Mouse (Mus musculus): ENCODE results near the gene Irf2bp1. TPM values are rescaled to one million over a fixed set of nuclear protein-coding genes. Genes with fewer than 3 reads are reported as not detected.

The Irf2bp1 gene
- polyA plus RNA-seq, 1 experiment from 2014 or later = 17.0 TPM

DNA sequence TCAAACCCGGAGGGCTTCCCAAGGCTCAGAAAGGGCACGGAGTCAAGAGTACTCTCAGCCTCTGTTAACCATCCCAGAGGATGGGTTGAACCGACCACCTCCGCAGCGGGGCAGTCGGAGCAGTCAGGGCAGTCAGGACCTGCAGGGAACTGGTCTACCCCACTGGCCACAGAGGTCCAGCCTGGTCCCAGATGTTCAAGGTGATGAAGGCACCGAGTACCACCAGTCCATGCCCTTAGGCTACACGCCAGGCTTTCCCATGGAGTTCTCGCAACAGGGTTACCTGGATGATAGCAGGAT is 50.9 kb downstream of the Irf2bp1 start:
- H3K4me3 ChIP-seq (ENCODE audit: low read length) = no peak overlapping the region
- peaks cover 9% of the 10 kb centered on the region; the same call in 1 of the 2 replicates for H3K4me1 ChIP-seq (ENCODE audit: control insufficient read depth, insufficient read depth, low read length)
- ATAC-seq = peak; percentile 23; the same call in 1 of the 2 replicates
- H3K27ac ChIP-seq (ENCODE audit: low read length) = no peak overlapping the region
- H3K9ac ChIP-seq (ENCODE audit: low read depth, low read length) = 0 out of 2 replicates have a peak overlapping the region, but pooled peaks have one; percentile 22
- no peaks in the 10 kb centered on the region for H3K27me3 ChIP-seq (replicated peaks; ENCODE audit: control insufficient read depth, insufficient read depth, low read length)
- peaks cover 9% of the 10 kb centered on the region for H3K36me3 ChIP-seq (ENCODE audit: control insufficient read depth, insufficient read depth, low read length)
- H3K9me3 ChIP-seq (ENCODE audit: control insufficient read depth, low read length) = no peaks in the 10 kb centered on the region
- peak overlapping the region; percentile 24; the same call in 1 of the 2 replicates for H3K4me2 ChIP-seq (ENCODE audit: low read depth, low read length)
- 73% methylated on average over 9 of the region's 9 CpGs for WGBS

DNA sequence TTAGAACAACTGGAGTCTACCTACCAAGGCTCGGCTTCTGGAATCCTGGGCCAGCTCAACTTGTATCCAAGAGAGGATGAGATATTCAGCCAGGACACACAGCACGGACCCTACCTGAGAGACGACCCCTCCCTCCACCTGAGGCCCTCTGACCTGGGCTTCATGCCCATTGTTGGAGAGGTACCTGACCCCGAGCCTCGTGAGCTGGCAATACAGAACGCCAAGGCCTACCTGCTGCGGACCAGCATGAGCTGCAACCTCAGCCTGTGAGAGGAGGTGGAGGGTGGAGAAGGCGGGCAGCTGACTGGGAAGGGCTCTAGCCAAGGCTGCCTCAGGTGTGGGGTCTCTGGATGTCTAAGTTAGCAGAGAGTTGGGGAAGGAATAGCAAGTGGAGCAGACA is 51.3 kb downstream of the Irf2bp1 start:
- no peak for ATAC-seq
- no peaks in the 10 kb centered on the region for H3K9me3 ChIP-seq (ENCODE audit: control insufficient read depth, low read length)
- H3K36me3 ChIP-seq (ENCODE audit: control insufficient read depth, insufficient read depth, low read length) = peaks cover 5% of the 10 kb centered on the region; the same call in 1 of the 2 replicates
- peaks cover 9% of the 10 kb centered on the region; the same call in 1 of the 2 replicates for H3K4me1 ChIP-seq (ENCODE audit: control insufficient read depth, insufficient read depth, low read length)
- no peaks in the 10 kb centered on the region for H3K27me3 ChIP-seq (replicated peaks; ENCODE audit: control insufficient read depth, insufficient read depth, low read length)
- no peak overlapping the region for H3K4me2 ChIP-seq (ENCODE audit: low read depth, low read length)
- no peak overlapping the region for H3K4me3 ChIP-seq (ENCODE audit: low read length)
- H3K27ac ChIP-seq (ENCODE audit: low read length) = no peak overlapping the region
- WGBS = 89% methylated on average over 8 of the region's 8 CpGs
- H3K9ac ChIP-seq (ENCODE audit: low read depth, low read length) = no peak overlapping the region

Other genes starting within 250 kb of the Irf2bp1 start
- not detected in 2 replicates for gene Psg19, start 205.5 kb upstream of the Irf2bp1 start, polyA plus RNA-seq (2015; fragmentation: Nextera tagmentation; extraction: Ambion mirVana)
- 0.06 and 0.09 TPM in 2 replicates for gene Psg17, start 182.4 kb upstream of the Irf2bp1 start, polyA plus RNA-seq (2015; fragmentation: Nextera tagmentation; extraction: Ambion mirVana)
- gene Mill2, start 164.1 kb upstream of the Irf2bp1 start, polyA plus RNA-seq (2015; fragmentation: Nextera tagmentation; extraction: Ambion mirVana) = 1.1 and 1.3 TPM in 2 replicates
- gene Pglyrp1, start 132.7 kb upstream of the Irf2bp1 start, polyA plus RNA-seq (2015; fragmentation: Nextera tagmentation; extraction: Ambion mirVana) = 101 and 106 TPM in 2 replicates
- gene Ccdc61, start 93.6 kb upstream of the Irf2bp1 start, polyA plus RNA-seq (2015; fragmentation: Nextera tagmentation; extraction: Ambion mirVana) = 23.7 and 24.7 TPM in 2 replicates
- gene Nova2, start 78.2 kb upstream of the Irf2bp1 start, polyA plus RNA-seq (2015; fragmentation: Nextera tagmentation; extraction: Ambion mirVana) = 0.34 and 0.40 TPM in 2 replicates
- gene Nanos2, start 16.6 kb upstream of the Irf2bp1 start, polyA plus RNA-seq (2015; fragmentation: Nextera tagmentation; extraction: Ambion mirVana) = not detected in 2 replicates
- gene Mypop, start 12.8 kb upstream of the Irf2bp1 start, polyA plus RNA-seq (2015; fragmentation: Nextera tagmentation; extraction: Ambion mirVana) = 1.7 TPM in 2 replicates
- 28.5 and 30.8 TPM in 2 replicates for gene Foxa3, start 19.5 kb downstream of the Irf2bp1 start, polyA plus RNA-seq (2015; fragmentation: Nextera tagmentation; extraction: Ambion mirVana)
- gene Sympk, start 20.3 kb downstream of the Irf2bp1 start, polyA plus RNA-seq (2015; fragmentation: Nextera tagmentation; extraction: Ambion mirVana) = 23.5 and 24.1 TPM in 2 replicates
- gene Rsph6a, start 50.6 kb downstream of the Irf2bp1 start, polyA plus RNA-seq (2015; fragmentation: Nextera tagmentation; extraction: Ambion mirVana) = 0.05 TPM in 1 of 2 replicates, not detected in the other
- gene Dmwd, start 72.2 kb downstream of the Irf2bp1 start, polyA plus RNA-seq (2015; fragmentation: Nextera tagmentation; extraction: Ambion mirVana) = 6.4 and 6.7 TPM in 2 replicates
- gene Dmpk, start 79.8 kb downstream of the Irf2bp1 start, polyA plus RNA-seq (2015; fragmentation: Nextera tagmentation; extraction: Ambion mirVana) = 54.6 and 59.3 TPM in 2 replicates
- gene Six5, start 90.5 kb downstream of the Irf2bp1 start, polyA plus RNA-seq (2015; fragmentation: Nextera tagmentation; extraction: Ambion mirVana) = 7.3 and 7.5 TPM in 2 replicates
- gene Gm4969, start 114.3 kb downstream of the Irf2bp1 start, polyA plus RNA-seq (2015; fragmentation: Nextera tagmentation; extraction: Ambion mirVana) = 1.5 and 2.1 TPM in 2 replicates
- 10.8 and 11.0 TPM in 2 replicates for gene Fbxo46, start 115.8 kb downstream of the Irf2bp1 start, polyA plus RNA-seq (2015; fragmentation: Nextera tagmentation; extraction: Ambion mirVana)
- gene Qpctl, start 145.2 kb downstream of the Irf2bp1 start, polyA plus RNA-seq (2015; fragmentation: Nextera tagmentation; extraction: Ambion mirVana) = 10.5 and 11.1 TPM in 2 replicates
- 119 and 132 TPM in 2 replicates for gene Snrpd2, start 145.7 kb downstream of the Irf2bp1 start, polyA plus RNA-seq (2015; fragmentation: Nextera tagmentation; extraction: Ambion mirVana)
- gene Gipr, start 162.1 kb downstream of the Irf2bp1 start, polyA plus RNA-seq (2015; fragmentation: Nextera tagmentation; extraction: Ambion mirVana) = 3.1 and 3.6 TPM in 2 replicates
- 7.1 and 8.4 TPM in 2 replicates for gene Eml2, start 172.4 kb downstream of the Irf2bp1 start, polyA plus RNA-seq (2015; fragmentation: Nextera tagmentation; extraction: Ambion mirVana)
- gene Gpr4, start 208.5 kb downstream of the Irf2bp1 start, polyA plus RNA-seq (2015; fragmentation: Nextera tagmentation; extraction: Ambion mirVana) = 1.6 and 2.1 TPM in 2 replicates
- 40.6 and 40.9 TPM in 2 replicates for gene Opa3, start 224.3 kb downstream of the Irf2bp1 start, polyA plus RNA-seq (2015; fragmentation: Nextera tagmentation; extraction: Ambion mirVana)